ENCODE assay signal across 26 mouse cellular contexts in the genomic region with DNA sequence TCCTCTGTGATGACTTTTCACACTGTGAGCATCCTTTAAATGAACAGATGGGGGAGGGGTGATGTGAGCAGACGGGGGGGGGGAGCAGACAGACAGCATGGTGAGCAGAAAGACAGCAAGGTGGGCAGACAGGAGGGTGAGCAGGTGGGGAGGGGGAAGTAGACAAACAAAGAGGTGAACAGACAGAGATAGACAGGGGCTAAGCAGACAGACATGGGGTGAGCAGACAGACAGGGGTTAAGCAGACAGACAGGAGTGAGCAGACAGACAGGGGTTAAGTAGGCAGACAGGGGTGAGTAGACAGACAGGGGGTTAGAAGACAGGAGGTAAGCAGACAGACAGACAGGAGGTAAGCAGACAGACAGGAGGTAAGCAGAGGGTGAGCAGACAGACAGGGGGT. TPM values are rescaled to one million over a fixed set of nuclear protein-coding genes. Genes with fewer than 3 reads are reported as not detected.
A peak's percentile ranks its signal among the peaks of the same experiment; 100 is the strongest.
DNase-seq lines count a peak whose midpoint lies in the region; ATAC-seq and TF ChIP-seq lines count a peak whose summit lies in the region.
"Had no signal": no experiment of that assay in that cellular context is flagged by ENCODE, and none has a peak within 500 bp of the region (broad histone marks: within the 10 kb centered on the region; RNA-seq: fewer than 3 reads in every experiment).

No protein-coding gene starts in this region.

- no peak overlapping the region for H3K27ac ChIP-seq in forebrain, embryonic 13.5 days
- no peak overlapping the region for H3K27ac ChIP-seq in forebrain, postnatal 0 days (ENCODE audit: low read depth, low read length)
- H3K27ac ChIP-seq in hindbrain, embryonic 13.5 days: no peak overlapping the region
- H3K27ac ChIP-seq in hindbrain, embryonic 11.5 days (ENCODE audit: low read depth, low read length): no peak overlapping the region
- H3K27ac ChIP-seq in embryonic facial prominence, embryonic 10.5 days (replicated peaks): no peak overlapping the region
- no peak overlapping the region for H3K27ac ChIP-seq in neural tube, embryonic 13.5 days (replicated peaks)
- no peak overlapping the region for H3K27ac ChIP-seq in heart, embryonic 11.5 days (ENCODE audit: low read depth, low read length)
- H3K27ac ChIP-seq: embryonic facial prominence, embryonic 12.5 days; heart, embryonic 10.5 days; kidney, embryonic 15.5 days; limb, embryonic 15.5 days; liver, embryonic 14.5 days had no signal

- H3K4me3 ChIP-seq in forebrain, embryonic 13.5 days: no peak overlapping the region
- H3K4me3 ChIP-seq in forebrain, postnatal 0 days (ENCODE audit: low read depth, low read length): no peak overlapping the region
- H3K4me3 ChIP-seq in hindbrain, embryonic 13.5 days: no peak overlapping the region
- no peak overlapping the region for H3K4me3 ChIP-seq in hindbrain, embryonic 11.5 days (ENCODE audit: low read depth, low read length)
- no peak overlapping the region for H3K4me3 ChIP-seq in embryonic facial prominence, embryonic 10.5 days
- H3K4me3 ChIP-seq in neural tube, embryonic 13.5 days: no peak overlapping the region
- H3K4me3 ChIP-seq in heart, embryonic 11.5 days (ENCODE audit: low read depth, low read length): no peak overlapping the region
- H3K4me3 ChIP-seq: embryonic facial prominence, embryonic 12.5 days; heart, embryonic 10.5 days; kidney, embryonic 15.5 days; limb, embryonic 15.5 days; megakaryocyte, embryonic 14.5 days had no signal

- no peaks in the 10 kb centered on the region for H3K27me3 ChIP-seq in forebrain, embryonic 13.5 days
- H3K27me3 ChIP-seq in forebrain, postnatal 0 days (ENCODE audit: insufficient read depth, low read length): no peaks in the 10 kb centered on the region
- no peaks in the 10 kb centered on the region for H3K27me3 ChIP-seq in hindbrain, embryonic 13.5 days
- H3K27me3 ChIP-seq in hindbrain, embryonic 11.5 days (ENCODE audit: control insufficient read depth, insufficient read depth, low read length): no peaks in the 10 kb centered on the region
- H3K27me3 ChIP-seq in embryonic facial prominence, embryonic 10.5 days (replicated peaks; ENCODE audit: low read depth, poor library complexity, severe bottlenecking): 0 out of 2 replicates have a peak, but pooled peaks cover 1% of the 10 kb centered on the region
- H3K27me3 ChIP-seq in neural tube, embryonic 13.5 days: no peaks in the 10 kb centered on the region; the same call in 1 of the 2 replicates
- H3K27me3 ChIP-seq in heart, embryonic 11.5 days (ENCODE audit: control insufficient read depth, insufficient read depth, low read length): no peaks in the 10 kb centered on the region
- H3K27me3 ChIP-seq: embryonic facial prominence, embryonic 12.5 days; limb, embryonic 15.5 days; megakaryocyte, embryonic 14.5 days had no signal

- no peak overlapping the region for H3K4me2 ChIP-seq in forebrain, embryonic 13.5 days
- no peak overlapping the region for H3K4me2 ChIP-seq in forebrain, postnatal 0 days (ENCODE audit: low read depth)
- H3K4me2 ChIP-seq in hindbrain, embryonic 13.5 days: no peak overlapping the region
- no peak overlapping the region for H3K4me2 ChIP-seq in hindbrain, embryonic 11.5 days (replicated peaks; ENCODE audit: low read depth, low read length)
- no peak overlapping the region for H3K4me2 ChIP-seq in neural tube, embryonic 13.5 days
- no peak overlapping the region for H3K4me2 ChIP-seq in heart, embryonic 11.5 days
- H3K4me2 ChIP-seq: embryonic facial prominence, embryonic 12.5 days; kidney, embryonic 15.5 days; limb, embryonic 15.5 days; lung, embryonic 14.5 days had no signal

- TF ChIP-seq CTCF in forebrain, postnatal 0 days (IDR thresholded peaks at IDR 0.05; ENCODE audit: low read depth): no peak

- WGBS in forebrain, embryonic 13.5 days: 44% methylated on average over 1 of the region's 1 CpGs
- 58% methylated on average over 1 of the region's 1 CpGs for WGBS in forebrain, postnatal 0 days
- 67% methylated on average over 1 of the region's 1 CpGs for WGBS in hindbrain, embryonic 13.5 days
- 53% methylated on average over 1 of the region's 1 CpGs for WGBS in hindbrain, embryonic 11.5 days
- 63% methylated on average over 1 of the region's 1 CpGs for WGBS in embryonic facial prominence, embryonic 10.5 days
- 71% methylated on average over 1 of the region's 1 CpGs for WGBS in neural tube, embryonic 13.5 days
- WGBS in heart, embryonic 11.5 days (ENCODE audit: insufficient replicate concordance): 55% methylated on average over 1 of the region's 1 CpGs

- no peaks in the 10 kb centered on the region for H3K4me1 ChIP-seq in forebrain, embryonic 13.5 days
- no peaks in the 10 kb centered on the region for H3K4me1 ChIP-seq in forebrain, postnatal 0 days (ENCODE audit: insufficient read depth)
- peaks cover 11% of the 10 kb centered on the region for H3K4me1 ChIP-seq in hindbrain, embryonic 13.5 days (replicated peaks)
- no peaks in the 10 kb centered on the region for H3K4me1 ChIP-seq in hindbrain, embryonic 11.5 days (replicated peaks; ENCODE audit: control insufficient read depth, insufficient read depth, low read length)
- H3K4me1 ChIP-seq in embryonic facial prominence, embryonic 10.5 days: peaks cover 11% of the 10 kb centered on the region; the same call in 1 of the 2 replicates
- 0 out of 2 replicates have a peak, but pooled peaks cover 6% of the 10 kb centered on the region for H3K4me1 ChIP-seq in neural tube, embryonic 13.5 days (replicated peaks)
- H3K4me1 ChIP-seq in heart, embryonic 11.5 days (ENCODE audit: control insufficient read depth, insufficient read depth, low read length): no peaks in the 10 kb centered on the region
- H3K4me1 ChIP-seq: heart, embryonic 10.5 days; limb, embryonic 15.5 days; megakaryocyte, embryonic 14.5 days had no signal

- no peaks in the 10 kb centered on the region for H3K36me3 ChIP-seq in forebrain, embryonic 13.5 days (ENCODE audit: poor library complexity, severe bottlenecking)
- H3K36me3 ChIP-seq in forebrain, postnatal 0 days (ENCODE audit: insufficient read depth): no peaks in the 10 kb centered on the region
- no peaks in the 10 kb centered on the region for H3K36me3 ChIP-seq in hindbrain, embryonic 13.5 days
- no peaks in the 10 kb centered on the region for H3K36me3 ChIP-seq in hindbrain, embryonic 11.5 days (ENCODE audit: control insufficient read depth, insufficient read depth, low read length)
- no peaks in the 10 kb centered on the region for H3K36me3 ChIP-seq in embryonic facial prominence, embryonic 10.5 days (replicated peaks)
- no peaks in the 10 kb centered on the region for H3K36me3 ChIP-seq in neural tube, embryonic 13.5 days
- no peaks in the 10 kb centered on the region for H3K36me3 ChIP-seq in heart, embryonic 11.5 days (ENCODE audit: control insufficient read depth, insufficient read depth, low read length)
- H3K36me3 ChIP-seq: embryonic facial prominence, embryonic 12.5 days; heart, embryonic 10.5 days; kidney, embryonic 15.5 days; limb, embryonic 15.5 days had no signal

- H3K9ac ChIP-seq in forebrain, embryonic 13.5 days: no peak overlapping the region
- no peak overlapping the region for H3K9ac ChIP-seq in forebrain, postnatal 0 days
- no peak overlapping the region for H3K9ac ChIP-seq in hindbrain, embryonic 13.5 days
- no peak overlapping the region for H3K9ac ChIP-seq in hindbrain, embryonic 11.5 days (ENCODE audit: low read depth, low read length)
- H3K9ac ChIP-seq in neural tube, embryonic 13.5 days: no peak overlapping the region
- no peak overlapping the region for H3K9ac ChIP-seq in heart, embryonic 11.5 days (ENCODE audit: low read depth, low read length)
- H3K9ac ChIP-seq: embryonic facial prominence, embryonic 12.5 days; kidney, embryonic 15.5 days; limb, embryonic 15.5 days; liver, embryonic 14.5 days; lung, embryonic 14.5 days had no signal

- ATAC-seq in forebrain, embryonic 13.5 days: 0 out of 2 replicates have a peak, but pooled peaks have one; percentile 24
- ATAC-seq in forebrain, postnatal 0 days: no peak
- peak; percentile 46 for ATAC-seq in hindbrain, embryonic 13.5 days (ENCODE audit: low FRiP score)
- ATAC-seq in hindbrain, embryonic 11.5 days (ENCODE audit: low FRiP score): no peak
- ATAC-seq in neural tube, embryonic 13.5 days (ENCODE audit: low read depth): peak; percentile 43; the same call in 1 of the 2 replicates
- no peak for ATAC-seq in heart, embryonic 11.5 days (replicated peaks; ENCODE audit: insufficient number of reproducible peaks, low FRiP score, low TSS enrichment)
- ATAC-seq: activated CD4-positive, CD25-positive, alpha-beta regulatory T cell, adult 4 months; intestine, postnatal 0 days had no signal

- no peak for DNase-seq in forebrain, postnatal 0 days
- DNase-seq in hindbrain, embryonic 11.5 days (ENCODE audit: low spot score): no peak
- DNase-seq in embryonic facial prominence, embryonic 10.5 days (ENCODE audit: low spot score): peak; percentile 7
- DNase-seq: adrenal gland, postnatal 10 days; cerebellum, adult 18-20 months; cerebellum, postnatal 14 days; kidney, postnatal 36 days; lung, embryonic 14.5 days; lung, postnatal 36 days; right cerebral cortex, postnatal 4 days; thymus, adult 18-20 months; thymus, postnatal 36 days had no signal

- no peaks in the 10 kb centered on the region for H3K9me3 ChIP-seq in forebrain, embryonic 13.5 days (replicated peaks)
- no peaks in the 10 kb centered on the region for H3K9me3 ChIP-seq in forebrain, postnatal 0 days (ENCODE audit: low read length)
- no peaks in the 10 kb centered on the region for H3K9me3 ChIP-seq in hindbrain, embryonic 13.5 days
- no peaks in the 10 kb centered on the region for H3K9me3 ChIP-seq in hindbrain, embryonic 11.5 days (ENCODE audit: control insufficient read depth, low read length)
- no peaks in the 10 kb centered on the region for H3K9me3 ChIP-seq in embryonic facial prominence, embryonic 10.5 days
- H3K9me3 ChIP-seq in neural tube, embryonic 13.5 days: no peaks in the 10 kb centered on the region
- H3K9me3 ChIP-seq in heart, embryonic 11.5 days (replicated peaks; ENCODE audit: control insufficient read depth, low read length): no peaks in the 10 kb centered on the region
- H3K9me3 ChIP-seq: embryonic facial prominence, embryonic 12.5 days; heart, embryonic 10.5 days; kidney, embryonic 15.5 days; limb, embryonic 15.5 days; megakaryocyte, embryonic 14.5 days had no signal

RNA-seq across cellular contexts. Expression of gene Deup1, which starts 8.0 kb away (rescaled TPM):
- 1.5 and 3.5 TPM in 2 replicates for polyA plus RNA-seq in forebrain, embryonic 13.5 days (2015; fragmentation: Nextera tagmentation; extraction: Ambion mirVana)
- total RNA-seq in forebrain, postnatal 0 days (2014; rRNA removed): 4.7 and 9.8 TPM in 2 replicates
- 3.2 and 4.8 TPM in 2 replicates for polyA plus RNA-seq in forebrain, postnatal 0 days (2015; fragmentation: Nextera tagmentation; extraction: Ambion mirVana)
- 1.3 and 3.4 TPM in 2 replicates for polyA plus RNA-seq in hindbrain, embryonic 13.5 days (2015; fragmentation: Nextera tagmentation; extraction: Ambion mirVana)
- 6.2 and 7.4 TPM in 2 replicates for polyA plus RNA-seq in hindbrain, embryonic 11.5 days (2014; fragmentation: Nextera tagmentation; extraction: Ambion mirVana)
- polyA plus RNA-seq in embryonic facial prominence, embryonic 10.5 days (2016; fragmentation: Nextera tagmentation; extraction: Ambion mirVana): 0.59 TPM in 2 replicates
- 0.14 and 0.25 TPM in 2 replicates for polyA plus RNA-seq in neural tube, embryonic 13.5 days (2015; fragmentation: Nextera tagmentation; extraction: Ambion mirVana)
- polyA plus RNA-seq in heart, embryonic 11.5 days (2014; fragmentation: Nextera tagmentation; extraction: Ambion mirVana): 0.13 and 0.15 TPM in 2 replicates
- total RNA-seq: gastrocnemius, adult 18-20 months; monocyte, adult 5-6 weeks had no signal

Comparison
In these comparisons a context has a peak if more than half of its experiments do, and no peak if none do; other contexts are left out.
1. ATAC-seq: peak in forebrain, embryonic 13.5 days (single experiment), hindbrain, embryonic 13.5 days (single experiment) and neural tube, embryonic 13.5 days (single experiment); none in forebrain, postnatal 0 days (single experiment), hindbrain, embryonic 11.5 days (single experiment) and heart, embryonic 11.5 days (single experiment).